Mouse (Mus musculus) midbrain, embryonic 16.5 days (tissue): ENCODE results near the gene Olfr324. TPM values are rescaled to one million over a fixed set of nuclear protein-coding genes. Genes with fewer than 3 reads are reported as not detected.

Source experiments
- ATAC-seq: fragments of 200-750 bp; cut with Nextera tagmentation; 2 replicates; pipeline ENCODE4 v1.8.0; 2017; ENCODE audit warnings: moderate TSS enrichment
- H3K27ac ChIP-seq: fragments of 300-500 bp; sonication (generic); 2 replicates; pipeline ENCODE4 v1.5.1; 2014; ENCODE audit warnings: mild to moderate bottlenecking, low read length, mixed read lengths
- H3K27me3 ChIP-seq: fragments of 300-500 bp; sonication (generic); 2 replicates; pipeline ENCODE4 v1.6.1; 2014; ENCODE audit warnings: low read depth, low read length, mixed read lengths; ENCODE audit not compliant: control insufficient read depth, insufficient read depth
- H3K36me3 ChIP-seq: fragments of 300-500 bp; sonication (generic); 2 replicates; pipeline ENCODE4 v1.6.1; 2014; ENCODE audit warnings: mild to moderate bottlenecking, low read length, moderate library complexity, mixed read lengths; ENCODE audit not compliant: control insufficient read depth, insufficient read depth
- H3K4me1 ChIP-seq: fragments of 300-500 bp; sonication (generic); 2 replicates; pipeline ENCODE4 v1.6.1; 2014; ENCODE audit warnings: mild to moderate bottlenecking, low read length, mixed read lengths; ENCODE audit not compliant: control insufficient read depth, insufficient read depth
- H3K4me2 ChIP-seq: fragments of 300-500 bp; sonication (generic); 2 replicates; pipeline ENCODE4 v1.6.1; 2014; ENCODE audit warnings: mild to moderate bottlenecking, low read length, mixed read lengths
- H3K4me3 ChIP-seq: fragments of 300-500 bp; sonication (generic); 2 replicates; pipeline ENCODE4 v1.5.1; 2014; ENCODE audit warnings: low read depth, mild to moderate bottlenecking, low read length, moderate library complexity, mixed read lengths
- H3K9ac ChIP-seq: fragments of 300-500 bp; sonication (generic); 2 replicates; pipeline ENCODE4 v1.6.1; 2014; ENCODE audit warnings: low read depth, low read length, mixed read lengths
- H3K9me3 ChIP-seq: fragments of 300-500 bp; sonication (generic); replicated peaks from 2 replicates; pipeline ENCODE4 v1.6.1; 2014; ENCODE audit warnings: mild to moderate bottlenecking, low read length, mixed read lengths; ENCODE audit not compliant: control insufficient read depth, poor library complexity, severe bottlenecking
- WGBS: fragments of 180-500 bp; shearing (Covaris S2); extraction: QIAGEN DNeasy Blood & Tissue Kit; methylation state at CpG from one replicate; pipeline ENCODE4 v1.1.7; 2014; 5-methylcytosine and 5-hydroxymethylcytosine counted together
- polyA plus RNA-seq: library from polyadenylated mRNA; unstranded; fragments of >200 nt; fragmentation: Nextera tagmentation; extraction: Ambion mirVana; gene quantifications from 2 replicates; pipeline ENCODE4 v1.2.1, GENCODE M21; 2015

Gene Olfr324
- polyA plus RNA-seq: 0.05 and 0.10 TPM in 2 replicates

DNA sequence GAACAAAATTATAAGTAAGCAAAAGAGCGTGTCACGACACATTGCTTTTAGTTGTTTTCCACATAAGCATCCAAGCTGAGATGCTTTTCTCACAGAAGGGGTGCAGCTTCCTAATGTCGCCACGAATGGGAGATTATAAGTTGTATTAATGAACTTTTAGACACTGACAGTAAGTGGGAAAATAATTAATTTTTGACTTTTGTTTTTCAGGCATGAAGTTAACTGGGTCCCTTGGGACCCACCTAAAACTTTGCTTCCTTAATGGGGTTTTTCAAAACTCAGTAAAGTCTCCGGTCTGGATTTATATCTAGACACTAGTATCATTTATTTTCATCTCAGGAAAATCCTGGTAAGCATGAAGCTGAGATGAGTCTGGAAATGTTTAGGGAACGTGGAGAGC, at the start of gene Olfr324:
Gene Olfr324 (plus strand): TSS at position 301 of the 400 bp plus-strand sequence.
- H3K4me3 ChIP-seq: no peak within 1 kb of the TSS
- no peak within 1 kb of the TSS for H3K4me2 ChIP-seq
- no peak for ATAC-seq
- H3K9ac ChIP-seq: no peak within 1 kb of the TSS
- H3K9me3 ChIP-seq: no peaks in the 10 kb centered on the region
- H3K4me1 ChIP-seq: no peaks in the 10 kb centered on the region
- H3K36me3 ChIP-seq: no peaks in the 10 kb centered on the region
- H3K27me3 ChIP-seq: no peaks in the 10 kb centered on the region
- no peak within 1 kb of the TSS for H3K27ac ChIP-seq
- WGBS: 86% methylated on average over 6 of the region's 6 CpGs

- no peak within 1 kb of the TSS for H3K4me3 ChIP-seq
- no peak within 1 kb of the TSS for H3K4me2 ChIP-seq
- no peak within 1 kb of the TSS for H3K27ac ChIP-seq
- H3K9ac ChIP-seq: no peak within 1 kb of the TSS
- H3K36me3 ChIP-seq: no peaks in the 10 kb centered on the region
- H3K9me3 ChIP-seq: no peaks in the 10 kb centered on the region
- no peaks in the 10 kb centered on the region for H3K27me3 ChIP-seq
- no peak for ATAC-seq
- 89% methylated on average over 5 of the region's 5 CpGs for WGBS
- H3K4me1 ChIP-seq: no peaks in the 10 kb centered on the region
Observed at GRCm38 (mm10) chr11:58546322-58546721, 48.6 kb upstream of the Olfr324 start, which contains the start of gene Olfr329-ps. TSS of gene Olfr329-ps (minus strand) at chr11:58546422.

DNA sequence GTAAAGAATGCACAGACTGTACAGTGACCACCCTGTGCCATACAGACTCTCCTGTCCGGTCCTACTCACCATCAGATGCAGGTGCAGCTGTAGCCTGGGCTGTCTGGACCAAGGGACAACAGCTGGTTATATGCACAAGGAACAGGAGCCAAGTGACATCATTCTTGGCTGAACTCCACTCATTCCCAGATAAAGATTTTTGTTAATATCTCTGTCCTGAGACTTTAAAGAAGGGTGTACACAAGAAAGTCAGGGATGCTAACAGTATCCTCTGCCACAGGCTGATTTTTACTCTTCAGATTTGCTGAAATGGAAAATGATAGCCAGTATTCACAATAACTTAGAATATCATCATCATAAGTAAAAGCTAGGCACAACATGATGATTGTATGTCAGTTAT, 39.4 kb upstream of the Olfr324 start, which contains the start of gene Olfr328:
Gene Olfr328 (minus strand): TSS at position 101 of the 400 bp plus-strand sequence.
- H3K36me3 ChIP-seq: no peaks in the 10 kb centered on the region
- H3K4me1 ChIP-seq: no peaks in the 10 kb centered on the region
- no peak for ATAC-seq
- H3K4me2 ChIP-seq: no peak within 1 kb of the TSS
- H3K9me3 ChIP-seq: no peaks in the 10 kb centered on the region
- WGBS: 88% methylated on average over 1 of the region's 1 CpGs
- H3K27ac ChIP-seq: no peak within 1 kb of the TSS
- no peak within 1 kb of the TSS for H3K9ac ChIP-seq
- H3K27me3 ChIP-seq: no peaks in the 10 kb centered on the region
- no peak within 1 kb of the TSS for H3K4me3 ChIP-seq

- no peak within 1 kb of the TSS for H3K4me3 ChIP-seq
- H3K4me1 ChIP-seq: no peaks in the 10 kb centered on the region
- H3K27me3 ChIP-seq: no peaks in the 10 kb centered on the region
- H3K9me3 ChIP-seq: no peaks in the 10 kb centered on the region
- no peaks in the 10 kb centered on the region for H3K36me3 ChIP-seq
- WGBS: 81% methylated on average over 5 of the region's 5 CpGs
- no peak within 1 kb of the TSS for H3K4me2 ChIP-seq
- H3K9ac ChIP-seq: no peak within 1 kb of the TSS
- H3K27ac ChIP-seq: no peak within 1 kb of the TSS
- ATAC-seq: no peak
Observed at GRCm38 (mm10) chr11:58570405-58570804, 24.5 kb upstream of the Olfr324 start, which contains the start of gene Olfr224. TSS of gene Olfr224 (minus strand) at chr11:58570553.

GRCm38 (mm10) chr11:58577430-58577829, 17.5 kb upstream of the Olfr324 start, which contains the start of gene Olfr325:
TSS of gene Olfr325 (plus strand) at chr11:58577730.
- no peaks in the 10 kb centered on the region for H3K4me1 ChIP-seq

GRCm38 (mm10) chr11:58578636-58579035, 16.3 kb upstream of the Olfr324 start:
- 80% methylated on average over 8 of the region's 8 CpGs for WGBS
- H3K27ac ChIP-seq: no peak overlapping the region
- no peaks in the 10 kb centered on the region for H3K4me1 ChIP-seq
- no peaks in the 10 kb centered on the region for H3K27me3 ChIP-seq
- no peak for ATAC-seq
- H3K9me3 ChIP-seq: no peaks in the 10 kb centered on the region
- no peaks in the 10 kb centered on the region for H3K36me3 ChIP-seq
- no peak overlapping the region for H3K9ac ChIP-seq
- no peak overlapping the region for H3K4me2 ChIP-seq
- H3K4me3 ChIP-seq: no peak overlapping the region

More at GRCm38 (mm10) chr11:58577430-58577829, 17.5 kb upstream of the Olfr324 start, which contains the start of gene Olfr325:
- 88% methylated on average over 1 of the region's 1 CpGs for WGBS
- H3K27me3 ChIP-seq: no peaks in the 10 kb centered on the region
- H3K4me2 ChIP-seq: no peak within 1 kb of the TSS
- ATAC-seq: no peak
- H3K9me3 ChIP-seq: no peaks in the 10 kb centered on the region
- H3K36me3 ChIP-seq: no peaks in the 10 kb centered on the region
- no peak within 1 kb of the TSS for H3K9ac ChIP-seq
- H3K27ac ChIP-seq: no peak within 1 kb of the TSS
- no peak within 1 kb of the TSS for H3K4me3 ChIP-seq

GRCm38 (mm10) chr11:58587898-58588348, 7.0 kb upstream of the Olfr324 start:
- H3K27ac ChIP-seq: no peak overlapping the region
- H3K4me1 ChIP-seq: no peaks in the 10 kb centered on the region
- no peaks in the 10 kb centered on the region for H3K27me3 ChIP-seq
- no peak overlapping the region for H3K4me2 ChIP-seq
- H3K9me3 ChIP-seq: no peaks in the 10 kb centered on the region
- H3K36me3 ChIP-seq: no peaks in the 10 kb centered on the region
- H3K9ac ChIP-seq: no peak overlapping the region
- no peak for ATAC-seq
- no peak overlapping the region for H3K4me3 ChIP-seq
- 70% methylated on average over 7 of the region's 7 CpGs for WGBS

DNA sequence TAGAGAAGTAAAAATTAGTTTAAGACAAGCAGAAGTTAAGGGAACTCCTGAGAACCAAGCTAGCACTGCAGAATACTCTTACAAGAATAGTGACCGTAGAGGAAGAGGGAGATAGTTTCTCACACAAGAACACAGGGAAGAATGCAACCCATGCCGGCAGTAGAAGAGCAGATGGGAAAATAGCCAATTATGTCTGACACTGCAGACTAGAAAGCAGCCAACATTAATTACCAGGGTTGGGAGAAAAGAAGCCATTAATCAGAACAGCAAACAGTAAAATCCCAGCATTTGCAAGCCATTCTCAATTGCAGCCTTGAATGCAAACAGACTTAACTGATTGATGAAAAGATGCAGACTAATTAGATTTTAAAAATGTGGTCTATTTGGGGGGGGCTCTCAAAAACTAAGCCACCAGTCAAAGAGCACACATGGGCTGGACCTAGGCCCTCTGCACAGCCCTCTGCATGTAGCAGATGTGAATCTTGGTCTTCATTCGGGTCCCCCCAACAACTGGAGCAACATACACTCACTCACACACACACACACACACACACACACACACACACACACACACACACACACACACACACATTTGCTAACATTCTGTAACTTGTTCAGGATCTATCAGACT, 6.2 kb upstream of the Olfr324 start:
- 60% methylated on average over 3 of the region's 3 CpGs for WGBS
- H3K36me3 ChIP-seq: no peaks in the 10 kb centered on the region
- H3K9ac ChIP-seq: no peak overlapping the region
- H3K4me3 ChIP-seq: no peak overlapping the region
- H3K4me1 ChIP-seq: no peaks in the 10 kb centered on the region
- no peak for ATAC-seq
- no peaks in the 10 kb centered on the region for H3K9me3 ChIP-seq
- no peaks in the 10 kb centered on the region for H3K27me3 ChIP-seq
- H3K4me2 ChIP-seq: no peak overlapping the region
- no peak overlapping the region for H3K27ac ChIP-seq

DNA sequence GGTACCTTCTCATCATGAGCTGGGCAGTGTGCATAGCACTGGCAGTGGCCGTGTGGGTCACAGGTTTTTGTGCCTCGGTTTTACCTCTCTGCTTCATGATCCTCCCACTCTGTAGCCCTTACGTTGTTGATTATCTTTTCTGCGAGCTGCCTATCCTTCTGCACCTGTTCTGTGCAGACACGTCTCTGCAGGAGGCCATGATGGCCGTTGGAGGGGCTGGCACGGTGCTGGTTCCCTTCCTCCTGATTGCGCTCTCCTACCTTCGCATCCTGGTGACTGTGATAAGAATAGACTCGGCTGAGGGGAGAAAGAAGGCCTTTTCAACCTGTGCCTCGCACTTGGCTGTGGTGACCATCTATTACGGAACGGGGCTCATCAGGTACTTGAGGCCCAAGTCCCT, 2.9 kb downstream of the Olfr324 start:
- H3K9ac ChIP-seq: no peak overlapping the region
- no peaks in the 10 kb centered on the region for H3K4me1 ChIP-seq
- 88% methylated on average over 13 of the region's 13 CpGs for WGBS
- no peak overlapping the region for H3K27ac ChIP-seq
- no peaks in the 10 kb centered on the region for H3K36me3 ChIP-seq
- no peaks in the 10 kb centered on the region for H3K27me3 ChIP-seq
- H3K9me3 ChIP-seq: no peaks in the 10 kb centered on the region
- ATAC-seq: no peak
- H3K4me3 ChIP-seq: no peak overlapping the region
- no peak overlapping the region for H3K4me2 ChIP-seq
